Mouse (Mus musculus) MEL (cell line): ENCODE data around the gene Fam205c.

Experiments used
- CTCF ChIP-seq, 3 experiments: IDR thresholded peaks in 2 of 3; conservative IDR thresholded peaks in 1 of 3; 2 replicates each; pipeline ENCODE4 v1.5.1; 2011 to 2012; ENCODE audit warnings: low read length in 3 of 3, low read depth in 2 of 3, mild to moderate bottlenecking in 2 of 3, improper control_type of control experiment in 1 of 3, inconsistent platforms in 1 of 3, mixed read lengths in 1 of 3, moderate library complexity in 1 of 3; ENCODE audit not compliant: control insufficient read depth in 1 of 3, insufficient read depth in 1 of 3, poor library complexity in 1 of 3, severe bottlenecking in 1 of 3
- ELF1 ChIP-seq: IDR thresholded peaks from 2 replicates; pipeline ENCODE4 v1.6.1; 2014; ENCODE audit warnings: low read depth, mild to moderate bottlenecking, inconsistent platforms, low read length, improper control_type of control experiment, moderate library complexity
- GATA1 ChIP-seq: IDR thresholded peaks from 2 replicates; pipeline ENCODE4 v1.6.1; 2011; ENCODE audit warnings: low read depth, low read length, improper control_type of control experiment
- NRF1 ChIP-seq: IDR thresholded peaks from 2 replicates; pipeline ENCODE4 v1.6.1; 2014; ENCODE audit warnings: low read depth, mild to moderate bottlenecking, inconsistent platforms, low read length, improper control_type of control experiment, moderate library complexity; ENCODE audit not compliant: poor library complexity, insufficient read depth, severe bottlenecking
- POLR2A ChIP-seq, 2 experiments: IDR thresholded peaks; 2 replicates each; pipeline ENCODE4 v1.6.1; 2011 to 2012; ENCODE audit warnings: low read length in 2 of 2, mild to moderate bottlenecking in 2 of 2, control low read depth in 1 of 2, improper control_type of control experiment in 1 of 2, low read depth in 1 of 2, moderate library complexity in 1 of 2; ENCODE audit not compliant: control insufficient read depth in 1 of 2, insufficient read depth in 1 of 2, poor library complexity in 1 of 2
- POLR2AphosphoS5 ChIP-seq: IDR thresholded peaks from 2 replicates; pipeline ENCODE4 v1.6.1; 2012; ENCODE audit warnings: low read depth, borderline replicate concordance, mild to moderate bottlenecking, inconsistent platforms, low read length, moderate library complexity, mixed read lengths
- SIN3A ChIP-seq: IDR thresholded peaks from 2 replicates; pipeline ENCODE4 v1.6.1; 2012; ENCODE audit warnings: low read length, improper control_type of control experiment, inconsistent platforms
- TAL1 ChIP-seq: IDR thresholded peaks from 2 replicates; pipeline ENCODE4 v1.6.1; 2012; ENCODE audit warnings: mild to moderate bottlenecking, inconsistent platforms, low read length, moderate library complexity, mixed read lengths

DNA sequence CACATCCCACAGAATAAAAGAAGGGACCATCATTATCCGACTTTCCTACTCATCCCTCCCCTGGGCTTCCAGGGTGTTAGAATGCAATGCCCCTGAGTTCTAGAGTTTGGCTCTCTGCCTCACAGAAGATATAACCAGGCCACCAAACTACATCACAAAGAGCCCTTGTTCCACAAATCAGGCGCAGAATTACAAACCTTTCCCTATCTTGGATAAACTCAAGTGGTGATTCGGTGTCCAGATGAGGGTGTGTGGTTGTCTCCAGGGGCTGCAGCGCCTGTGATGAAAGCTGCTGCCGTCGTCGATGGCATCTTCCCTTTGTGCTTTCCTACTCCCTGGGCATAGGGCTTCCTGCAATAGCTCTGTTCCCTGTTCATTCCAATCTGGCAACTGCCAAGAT, at the start of gene Fam205c:
- no peak for TF ChIP-seq POLR2AphosphoS5
- no peak for TF ChIP-seq SIN3A
- TF ChIP-seq POLR2A (IDR thresholded peaks at IDR 0.05; ENCODE audit: control insufficient read depth in 1 of 2, insufficient read depth in 1 of 2, low read depth in 1 of 2, low read length in 2 of 2, poor library complexity in 1 of 2): no peak
- TF ChIP-seq NRF1: no peak
- no peak for TF ChIP-seq GATA1
- no peak for TF ChIP-seq TAL1
- TF ChIP-seq CTCF (IDR thresholded peaks at IDR 0.05 in 2 of 3, conservative IDR thresholded peaks at IDR 0.05 in 1 of 3; ENCODE audit: control insufficient read depth in 1 of 3, insufficient read depth in 1 of 3, low read depth in 2 of 3, low read length in 3 of 3, poor library complexity in 1 of 3, severe bottlenecking in 1 of 3): no peak
- no peak for TF ChIP-seq ELF1
